Mouse (Mus musculus) left cerebral cortex, postnatal 25 days (tissue): ENCODE data around the gene Gm10139. TPM values are rescaled to one million over a fixed set of nuclear protein-coding genes. Genes with fewer than 3 reads are reported as not detected.
"Not testable (repeated sequence)": the region's sequence is repeated elsewhere in the genome, so short reads cannot be mapped to it uniquely, and the experiment has no call there.

Source experiments
- DNase-seq, 2 experiments: peaks; one replicate each; pipeline ENCODE4 v3.0.0; 2022; ENCODE audit warnings: low spot score in 2 of 2, mixed read lengths in 1 of 2
- intact Hi-C: fragments of 180-260 bp; cut with DNase I; formaldehyde crosslinking; loops from one replicate; pipeline ENCODE4 v1.15.1; 2025
- total RNA-seq, 2 experiments: library from RNA; stranded (reverse); gene quantifications; 2 replicates each; pipeline ENCODE4 v1.2.3; 2021

Gm10139 gene
- not detected for total RNA-seq

- intact Hi-C loops: not testable (repeated sequence)
Observed at GRCm38 (mm10) chr13:65512378-65512777, at the start of gene Gm10139. Gm10139 (plus strand) TSS chr13:65512678.

GRCm38 (mm10) chr13:65557636-65558035, 45.2 kb downstream of the Gm10139 start:
- intact Hi-C loops, DNase-seq: not testable (repeated sequence)

More at GRCm38 (mm10) chr13:65512378-65512777, at the start of gene Gm10139:
- DNase-seq: not testable (repeated sequence)

Other genes starting within 250 kb of the Gm10139 start
- 10 to 100 TPM; 57.6 to 71.4 TPM for gene Zfp369, start 233.9 kb upstream of the Gm10139 start, total RNA-seq